Mouse (Mus musculus) neural tube, embryonic 14.5 days (tissue): ENCODE measurements around the gene Tgm3. TPM values are rescaled to one million over a fixed set of nuclear protein-coding genes. Genes with fewer than 3 reads are reported as not detected.

Experiments
- ATAC-seq: fragments of 200-750 bp; cut with Nextera tagmentation; 2 replicates; pipeline ENCODE4 v1.8.0; 2017; ENCODE audit warnings: low read depth, mild to moderate bottlenecking, moderate TSS enrichment, moderate library complexity
- H3K27ac ChIP-seq: fragments of 300-500 bp; sonication (generic); 2 replicates; pipeline ENCODE4 v1.5.1; 2014; ENCODE audit warnings: low read depth, mild to moderate bottlenecking, control low read depth, low read length, moderate library complexity, mixed read lengths
- H3K27me3 ChIP-seq: fragments of 300-500 bp; sonication (generic); 2 replicates; pipeline ENCODE4 v1.6.1; 2014; ENCODE audit warnings: low read length; ENCODE audit not compliant: control insufficient read depth, insufficient read depth
- H3K36me3 ChIP-seq: fragments of 300-500 bp; sonication (generic); 2 replicates; pipeline ENCODE4 v1.6.1; 2014; ENCODE audit warnings: low read length, mixed read lengths; ENCODE audit not compliant: control insufficient read depth, insufficient read depth
- H3K4me1 ChIP-seq: fragments of 300-500 bp; sonication (generic); 2 replicates; pipeline ENCODE4 v1.6.1; 2014; ENCODE audit warnings: low read length; ENCODE audit not compliant: control insufficient read depth, insufficient read depth
- H3K4me2 ChIP-seq: fragments of 300-500 bp; sonication (generic); 2 replicates; pipeline ENCODE4 v1.6.1; 2014; ENCODE audit warnings: mild to moderate bottlenecking, low read depth, low read length, control low read depth
- H3K4me3 ChIP-seq: fragments of 300-500 bp; sonication (generic); 2 replicates; pipeline ENCODE4 v1.5.1; 2014; ENCODE audit warnings: low read depth, low read length, control low read depth, mixed read lengths
- H3K9ac ChIP-seq: fragments of 300-500 bp; sonication (generic); replicated peaks from 2 replicates; pipeline ENCODE4 v1.6.1; 2014; ENCODE audit warnings: low read depth, mild to moderate bottlenecking, control low read depth, low read length, mixed read lengths
- H3K9me3 ChIP-seq: fragments of 300-500 bp; sonication (generic); 2 replicates; pipeline ENCODE4 v1.6.1; 2016; ENCODE audit warnings: low read length; ENCODE audit not compliant: control insufficient read depth
- WGBS: fragments of 180-500 bp; shearing (Covaris S2); extraction: QIAGEN DNeasy Blood & Tissue Kit; methylation state at CpG from one replicate; pipeline ENCODE4 v1.1.7; 2014; 5-methylcytosine and 5-hydroxymethylcytosine counted together
- polyA plus RNA-seq: library from polyadenylated mRNA; unstranded; fragments of >200 nt; fragmentation: Nextera tagmentation; extraction: Ambion mirVana; gene quantifications from 2 replicates; pipeline ENCODE4 v1.2.1, GENCODE M21; 2014

Tgm3 gene
- polyA plus RNA-seq, 1 experiment from 2014 or later: 0.04 TPM

GRCm38 (mm10) chr2:130009371-130009770, 2.8 kb upstream of the Tgm3 start:
- no peaks in the 10 kb centered on the region for H3K4me1 ChIP-seq
- H3K4me3 ChIP-seq: no peak overlapping the region
- H3K27ac ChIP-seq: no peak overlapping the region
- no peak for ATAC-seq
- no peak overlapping the region for H3K9ac ChIP-seq
- no peaks in the 10 kb centered on the region for H3K36me3 ChIP-seq
- H3K9me3 ChIP-seq: no peaks in the 10 kb centered on the region
- H3K4me2 ChIP-seq: no peak overlapping the region
- no peaks in the 10 kb centered on the region for H3K27me3 ChIP-seq
- WGBS: 89% methylated on average over 2 of the region's 2 CpGs

DNA sequence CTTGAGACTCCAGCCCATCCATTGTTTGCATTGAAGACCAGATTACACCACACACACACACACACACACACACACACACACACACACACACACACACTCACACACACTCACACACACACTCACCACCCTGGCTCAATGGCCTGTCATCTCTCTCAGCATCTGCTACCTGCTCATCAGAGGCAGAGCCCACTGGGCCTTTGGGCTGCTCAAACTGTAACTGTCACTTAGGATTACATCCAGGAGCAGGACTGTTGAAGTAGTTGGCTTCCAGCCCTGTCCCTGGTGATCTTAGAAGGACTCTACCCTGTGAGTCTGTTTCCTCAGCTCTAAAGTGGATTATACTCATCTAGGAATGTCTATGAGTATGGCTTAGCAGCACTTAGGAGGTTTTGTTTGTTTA, 1.5 kb downstream of the Tgm3 start:
- H3K4me1 ChIP-seq: no peaks in the 10 kb centered on the region
- H3K27ac ChIP-seq: no peak overlapping the region
- H3K4me2 ChIP-seq: no peak overlapping the region
- no peak overlapping the region for H3K4me3 ChIP-seq
- no peaks in the 10 kb centered on the region for H3K27me3 ChIP-seq
- H3K9ac ChIP-seq: no peak overlapping the region
- no peaks in the 10 kb centered on the region for H3K36me3 ChIP-seq
- no peaks in the 10 kb centered on the region for H3K9me3 ChIP-seq
- ATAC-seq: no peak

GRCm38 (mm10) chr2:130015196-130015595, 3.0 kb downstream of the Tgm3 start:
- no peak overlapping the region for H3K4me3 ChIP-seq
- no peaks in the 10 kb centered on the region for H3K36me3 ChIP-seq
- no peak for ATAC-seq
- H3K27ac ChIP-seq: no peak overlapping the region
- H3K9ac ChIP-seq: no peak overlapping the region
- H3K9me3 ChIP-seq: no peaks in the 10 kb centered on the region
- H3K4me1 ChIP-seq: no peaks in the 10 kb centered on the region
- no peak overlapping the region for H3K4me2 ChIP-seq
- WGBS: 93% methylated on average over 2 of the region's 2 CpGs
- H3K27me3 ChIP-seq: no peaks in the 10 kb centered on the region

GRCm38 (mm10) chr2:130018084-130018483, 5.9 kb downstream of the Tgm3 start:
- H3K36me3 ChIP-seq: no peaks in the 10 kb centered on the region
- no peak overlapping the region for H3K4me2 ChIP-seq
- H3K4me3 ChIP-seq: no peak overlapping the region
- 85% methylated on average over 2 of the region's 2 CpGs for WGBS
- no peak overlapping the region for H3K27ac ChIP-seq
- no peak overlapping the region for H3K9ac ChIP-seq
- H3K27me3 ChIP-seq: no peaks in the 10 kb centered on the region
- H3K9me3 ChIP-seq: no peaks in the 10 kb centered on the region
- ATAC-seq: no peak
- no peaks in the 10 kb centered on the region for H3K4me1 ChIP-seq

DNA sequence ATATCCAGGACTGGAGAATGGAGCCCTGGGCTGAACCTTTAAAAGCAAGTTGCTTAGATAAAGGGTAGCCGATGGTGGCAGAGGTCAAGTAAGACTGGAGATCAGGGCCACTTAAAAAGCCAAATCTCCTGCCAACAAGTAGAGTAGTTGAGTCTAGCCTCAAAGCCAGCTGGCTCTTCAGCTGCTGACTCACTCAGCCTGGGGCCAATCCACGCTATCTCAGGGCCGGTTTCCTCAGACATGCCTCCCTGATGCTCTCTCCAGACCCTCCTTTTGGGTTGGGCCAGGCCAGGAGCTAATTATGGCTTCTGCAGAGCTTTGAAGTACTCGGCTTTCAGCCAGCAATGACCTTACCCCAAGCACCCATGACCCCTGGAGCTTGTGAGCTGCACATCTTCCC, 15.7 kb downstream of the Tgm3 start:
- Histone ChIP-seq H3K4me1 (no peaks in the 10 kb centered on the region), H3K27me3 (no peaks in the 10 kb centered on the region), H3K9ac (no peak overlapping the region), H3K36me3 (no peaks in the 10 kb centered on the region), H3K9me3 (no peaks in the 10 kb centered on the region), H3K4me3 (no peak overlapping the region), H3K4me2 (no peak overlapping the region), H3K27ac (no peak overlapping the region)
- ATAC-seq: no peak
- 84% methylated on average over 4 of the region's 4 CpGs for WGBS

DNA sequence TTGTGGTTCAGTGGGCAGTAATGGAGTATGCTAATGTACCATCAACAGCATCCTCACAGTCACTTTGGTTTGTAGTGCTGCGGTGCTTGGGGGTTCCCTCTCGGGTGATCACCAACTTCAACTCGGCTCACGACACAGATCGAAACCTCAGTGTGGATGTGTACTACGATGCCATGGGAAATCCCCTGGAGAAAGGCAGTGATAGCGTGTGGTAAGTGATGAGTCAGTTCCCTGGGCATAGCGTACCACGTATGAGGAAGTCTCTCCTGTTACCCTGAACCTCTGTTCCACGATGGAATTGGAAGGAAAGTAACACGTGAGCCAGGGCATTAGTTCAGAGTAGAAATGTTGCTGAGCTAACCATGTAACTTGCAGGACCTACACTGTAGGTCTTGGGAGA, 17.7 kb downstream of the Tgm3 start:
- Histone ChIP-seq H3K27ac (no peak overlapping the region), H3K4me1 (no peaks in the 10 kb centered on the region), H3K9ac (no peak overlapping the region), H3K4me3 (no peak overlapping the region), H3K36me3 (no peaks in the 10 kb centered on the region), H3K9me3 (no peaks in the 10 kb centered on the region), H3K4me2 (no peak overlapping the region), H3K27me3 (no peaks in the 10 kb centered on the region)
- ATAC-seq: no peak
- WGBS: 87% methylated on average over 11 of the region's 11 CpGs

- 68% methylated on average over 3 of the region's 3 CpGs for WGBS
- H3K27me3 ChIP-seq: no peaks in the 10 kb centered on the region
- no peaks in the 10 kb centered on the region for H3K36me3 ChIP-seq
- no peak overlapping the region for H3K9ac ChIP-seq
- no peak overlapping the region for H3K4me3 ChIP-seq
- H3K4me2 ChIP-seq: no peak overlapping the region
- no peak for ATAC-seq
- H3K9me3 ChIP-seq: no peaks in the 10 kb centered on the region
- no peak overlapping the region for H3K27ac ChIP-seq
- no peaks in the 10 kb centered on the region for H3K4me1 ChIP-seq
Measured at GRCm38 (mm10) chr2:130032661-130033060, 20.5 kb downstream of the Tgm3 start.

- Histone ChIP-seq H3K4me3 (no peak overlapping the region), H3K9me3 (no peaks in the 10 kb centered on the region), H3K4me1 (no peaks in the 10 kb centered on the region), H3K4me2 (no peak overlapping the region), H3K36me3 (no peaks in the 10 kb centered on the region), H3K27me3 (no peaks in the 10 kb centered on the region), H3K27ac (no peak overlapping the region), H3K9ac (no peak overlapping the region)
- no peak for ATAC-seq
- 63% methylated on average over 8 of the region's 8 CpGs for WGBS
Measured at GRCm38 (mm10) chr2:130036846-130037245, 24.7 kb downstream of the Tgm3 start.

DNA sequence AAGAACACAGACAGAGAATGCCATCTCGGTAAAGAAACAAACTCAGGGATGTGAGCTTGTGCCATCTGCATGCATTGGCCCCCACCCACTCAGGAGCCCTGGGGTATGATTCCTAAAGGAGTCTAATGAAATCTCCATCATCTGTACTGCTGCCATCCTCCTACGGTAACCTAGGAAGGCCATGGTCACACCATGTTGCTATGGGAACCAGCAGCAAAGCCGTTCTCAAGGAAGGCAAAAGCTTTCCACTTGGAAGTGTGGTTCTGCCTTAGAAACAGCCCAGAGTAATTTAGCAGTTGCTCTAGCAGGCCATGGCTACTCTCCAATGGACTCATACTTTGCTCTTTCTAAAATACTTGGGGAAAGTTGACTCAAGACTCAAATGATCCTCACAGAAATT, 26.8 kb downstream of the Tgm3 start:
- no peak overlapping the region for H3K4me3 ChIP-seq
- 60% methylated on average over 3 of the region's 3 CpGs for WGBS
- no peaks in the 10 kb centered on the region for H3K9me3 ChIP-seq
- no peaks in the 10 kb centered on the region for H3K27me3 ChIP-seq
- no peaks in the 10 kb centered on the region for H3K4me1 ChIP-seq
- no peak; the same call in 1 of the 2 replicates for ATAC-seq
- H3K27ac ChIP-seq: no peak overlapping the region
- no peaks in the 10 kb centered on the region for H3K36me3 ChIP-seq
- no peak overlapping the region for H3K9ac ChIP-seq
- H3K4me2 ChIP-seq: no peak overlapping the region
